Mouse (Mus musculus): ENCODE results near the gene Fpr2. TPM values are rescaled to one million over a fixed set of nuclear protein-coding genes. Genes with fewer than 3 reads are reported as not detected.
"Not testable (repeated sequence)": the region's sequence is repeated elsewhere in the genome, so short reads cannot be mapped to it uniquely, and the experiment has no call there.

Fpr2 gene
- 0.14 and 0.16 TPM in 2 replicates for polyA plus RNA-seq (2012; rRNA removed)

- WGBS = 79% methylated on average over 1 of the region's 1 CpGs
- no peaks in the 10 kb centered on the region for H3K36me3 ChIP-seq (ENCODE audit: control insufficient read depth, insufficient read depth, low read length)
- DNase-seq = no peak
- no peak within 1 kb of the TSS for H3K27ac ChIP-seq (ENCODE audit: insufficient read depth, low read depth, low read length)
- TF ChIP-seq POLR2A (IDR thresholded peaks at IDR 0.05; ENCODE audit: low read depth, low read length) (no peak), CTCF (conservative IDR thresholded peaks at IDR 0.05; ENCODE audit: insufficient read depth, insufficient read length, low read depth, low read length) (no peak)
- H3K27me3 ChIP-seq (replicated peaks; ENCODE audit: control insufficient read depth, insufficient read depth, low read length) = no peaks in the 10 kb centered on the region
- no peaks in the 10 kb centered on the region for H3K4me1 ChIP-seq (ENCODE audit: control insufficient read depth, insufficient read depth, low read length)
- H3K4me3 ChIP-seq (ENCODE audit: insufficient read depth, low read depth, low read length) = no peak within 1 kb of the TSS
Observed at GRCm38 (mm10) chr17:17887774-17888248, at the start of gene Fpr2, which contains the start of gene Fpr3. Gene Fpr2 (plus strand): TSS chr17:17887824. Gene Fpr3 (plus strand): TSS chr17:17887852.

GRCm38 (mm10) chr17:17837919-17838701 is 49.5 kb upstream of the Fpr2 start:
- 1% methylated on average over 43 of the region's 43 CpGs for WGBS
- peak; percentile 71 for TF ChIP-seq CTCF (conservative IDR thresholded peaks at IDR 0.05; ENCODE audit: insufficient read depth, insufficient read length, low read depth, low read length)
- TF ChIP-seq POLR2A (IDR thresholded peaks at IDR 0.05; ENCODE audit: low read depth, low read length) = peak; percentile 64
- peak; percentile 99 for DNase-seq
- Histone ChIP-seq H3K4me1 (ENCODE audit: control insufficient read depth, insufficient read depth, low read length) (peaks cover 12% of the 10 kb centered on the region), H3K27me3 (replicated peaks; ENCODE audit: control insufficient read depth, insufficient read depth, low read length) (no peaks in the 10 kb centered on the region), H3K27ac (ENCODE audit: insufficient read depth, low read depth, low read length) (peak overlapping the region; percentile 87), H3K36me3 (ENCODE audit: control insufficient read depth, insufficient read depth, low read length) (no peaks in the 10 kb centered on the region), H3K4me3 (ENCODE audit: insufficient read depth, low read depth, low read length) (peak overlapping the region; percentile 54)

GRCm38 (mm10) chr17:17839276-17839675 is 48.3 kb upstream of the Fpr2 start:
- 98% methylated on average over 2 of the region's 2 CpGs for WGBS

GRCm38 (mm10) chr17:17840796-17841195 is 46.8 kb upstream of the Fpr2 start:
- Histone ChIP-seq H3K27ac (ENCODE audit: insufficient read depth, low read depth, low read length) (no peak overlapping the region), H3K4me1 (ENCODE audit: control insufficient read depth, insufficient read depth, low read length) (peaks cover 12% of the 10 kb centered on the region), H3K4me3 (ENCODE audit: insufficient read depth, low read depth, low read length) (no peak overlapping the region), H3K36me3 (ENCODE audit: control insufficient read depth, insufficient read depth, low read length) (no peaks in the 10 kb centered on the region), H3K27me3 (replicated peaks; ENCODE audit: control insufficient read depth, insufficient read depth, low read length) (no peaks in the 10 kb centered on the region)
- no peak for DNase-seq
- TF ChIP-seq POLR2A (IDR thresholded peaks at IDR 0.05; ENCODE audit: low read depth, low read length) (no peak), CTCF (conservative IDR thresholded peaks at IDR 0.05; ENCODE audit: insufficient read depth, insufficient read length, low read depth, low read length) (no peak)
- WGBS = 80% methylated on average over 7 of the region's 7 CpGs

More at GRCm38 (mm10) chr17:17839276-17839675, 48.3 kb upstream of the Fpr2 start:
- Histone ChIP-seq H3K36me3 (ENCODE audit: control insufficient read depth, insufficient read depth, low read length) (no peaks in the 10 kb centered on the region), H3K27me3 (replicated peaks; ENCODE audit: control insufficient read depth, insufficient read depth, low read length) (no peaks in the 10 kb centered on the region), H3K27ac (ENCODE audit: insufficient read depth, low read depth, low read length) (no peak overlapping the region), H3K4me1 (ENCODE audit: control insufficient read depth, insufficient read depth, low read length) (peaks cover 12% of the 10 kb centered on the region), H3K4me3 (ENCODE audit: insufficient read depth, low read depth, low read length) (no peak overlapping the region)
- no peak for DNase-seq
- no peak for TF ChIP-seq CTCF (conservative IDR thresholded peaks at IDR 0.05; ENCODE audit: insufficient read depth, insufficient read length, low read depth, low read length)
- TF ChIP-seq POLR2A (IDR thresholded peaks at IDR 0.05; ENCODE audit: low read depth, low read length) = no peak

- WGBS = 68% methylated on average over 27 of the region's 27 CpGs
- Histone ChIP-seq H3K27ac (ENCODE audit: insufficient read depth, low read depth, low read length) (no peak overlapping the region), H3K4me1 (ENCODE audit: control insufficient read depth, insufficient read depth, low read length) (peaks cover 3% of the 10 kb centered on the region; the same call in 1 of the 2 replicates), H3K4me3 (ENCODE audit: insufficient read depth, low read depth, low read length) (no peak overlapping the region), H3K36me3 (ENCODE audit: control insufficient read depth, insufficient read depth, low read length) (no peaks in the 10 kb centered on the region), H3K27me3 (replicated peaks; ENCODE audit: control insufficient read depth, insufficient read depth, low read length) (no peaks in the 10 kb centered on the region)
- no peak for TF ChIP-seq CTCF (conservative IDR thresholded peaks at IDR 0.05; ENCODE audit: insufficient read depth, insufficient read length, low read depth, low read length)
- TF ChIP-seq POLR2A (IDR thresholded peaks at IDR 0.05; ENCODE audit: low read depth, low read length) = no peak
- DNase-seq = no peak
Observed at GRCm38 (mm10) chr17:17843534-17844261, 43.9 kb upstream of the Fpr2 start.

DNA sequence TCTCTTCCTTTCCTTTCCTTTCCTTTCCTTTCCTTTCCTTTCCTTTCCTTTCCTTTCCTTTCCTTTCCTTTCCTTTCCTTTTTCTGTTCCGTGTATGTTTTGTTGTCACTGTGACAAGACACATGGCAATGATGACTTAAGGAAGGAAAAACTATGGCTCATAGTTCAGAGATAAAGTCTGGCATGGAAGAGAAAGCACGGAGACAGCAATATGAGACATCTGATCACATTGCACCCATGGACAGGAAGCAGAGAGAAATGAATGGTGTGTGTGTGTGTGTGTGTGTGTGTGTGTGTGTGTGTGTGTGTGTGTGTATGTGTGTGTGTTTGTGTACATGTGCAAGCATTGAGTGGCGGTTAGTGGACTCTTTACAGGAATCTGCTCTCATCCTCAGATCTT is 43.0 kb upstream of the Fpr2 start:
- H3K36me3 ChIP-seq (ENCODE audit: control insufficient read depth, insufficient read depth, low read length); H3K4me1 ChIP-seq (ENCODE audit: control insufficient read depth, insufficient read depth, low read length); H3K27me3 ChIP-seq (replicated peaks; ENCODE audit: control insufficient read depth, insufficient read depth, low read length); H3K27ac ChIP-seq (ENCODE audit: insufficient read depth, low read depth, low read length); H3K4me3 ChIP-seq (ENCODE audit: insufficient read depth, low read depth, low read length); DNase-seq: not testable (repeated sequence)
- WGBS = 66% methylated on average over 3 of the region's 3 CpGs

All from kidney, adult 2 months (tissue).